Mouse (Mus musculus) hindbrain, embryonic 11.5 days (tissue): ENCODE results near the gene Lexm. TPM values are rescaled to one million over a fixed set of nuclear protein-coding genes. Genes with fewer than 3 reads are reported as not detected.

ENCODE experiments used
- ATAC-seq: fragments of 200-750 bp; cut with Nextera tagmentation; 2 replicates; pipeline ENCODE4 v1.8.0; 2017; ENCODE audit warnings: mild to moderate bottlenecking, moderate TSS enrichment, moderate library complexity; ENCODE audit not compliant: low FRiP score
- DNase-seq: peaks from one replicate; pipeline ENCODE4 v3.0.0-alpha.2; 2015; ENCODE audit warnings: low spot score
- H3K27ac ChIP-seq: fragments of 300-500 bp; sonication (generic); 2 replicates; pipeline ENCODE4 v1.5.1; 2014; ENCODE audit warnings: mild to moderate bottlenecking, low read depth, low read length
- H3K27me3 ChIP-seq: fragments of 300-500 bp; sonication (generic); 2 replicates; pipeline ENCODE4 v1.6.1; 2014; ENCODE audit warnings: mild to moderate bottlenecking, low read length, moderate library complexity, mixed read lengths; ENCODE audit not compliant: control insufficient read depth, insufficient read depth
- H3K36me3 ChIP-seq: fragments of 300-500 bp; sonication (generic); 2 replicates; pipeline ENCODE4 v1.6.1; 2014; ENCODE audit warnings: mild to moderate bottlenecking, low read length, moderate library complexity, mixed read lengths; ENCODE audit not compliant: control insufficient read depth, insufficient read depth
- H3K4me1 ChIP-seq: fragments of 300-500 bp; sonication (generic); replicated peaks from 2 replicates; pipeline ENCODE4 v1.6.1; 2014; ENCODE audit warnings: low read length, mixed read lengths; ENCODE audit not compliant: control insufficient read depth, insufficient read depth
- H3K4me2 ChIP-seq: fragments of 300-500 bp; sonication (generic); replicated peaks from 2 replicates; pipeline ENCODE4 v1.6.1; 2014; ENCODE audit warnings: mild to moderate bottlenecking, low read depth, low read length
- H3K4me3 ChIP-seq: fragments of 300-500 bp; sonication (generic); 2 replicates; pipeline ENCODE4 v1.5.1; 2014; ENCODE audit warnings: low read depth, low read length
- H3K9ac ChIP-seq: fragments of 300-500 bp; sonication (generic); 2 replicates; pipeline ENCODE4 v1.6.1; 2014; ENCODE audit warnings: low read depth, low read length
- H3K9me3 ChIP-seq: fragments of 300-500 bp; sonication (generic); 2 replicates; pipeline ENCODE4 v1.6.1; 2016; ENCODE audit warnings: low read length; ENCODE audit not compliant: control insufficient read depth
- WGBS: fragments of 180-500 bp; shearing (Covaris S2); extraction: QIAGEN DNeasy Blood & Tissue Kit; methylation state at CpG from one replicate; pipeline ENCODE4 v1.1.7; 2014; 5-methylcytosine and 5-hydroxymethylcytosine counted together
- polyA plus RNA-seq: library from polyadenylated mRNA; unstranded; fragments of >200 nt; fragmentation: Nextera tagmentation; extraction: Ambion mirVana; gene quantifications from 2 replicates; pipeline ENCODE4 v1.2.1, GENCODE M21; 2014

Lexm gene
- polyA plus RNA-seq, 1 experiment from 2014 or later = 0.19 TPM

DNA sequence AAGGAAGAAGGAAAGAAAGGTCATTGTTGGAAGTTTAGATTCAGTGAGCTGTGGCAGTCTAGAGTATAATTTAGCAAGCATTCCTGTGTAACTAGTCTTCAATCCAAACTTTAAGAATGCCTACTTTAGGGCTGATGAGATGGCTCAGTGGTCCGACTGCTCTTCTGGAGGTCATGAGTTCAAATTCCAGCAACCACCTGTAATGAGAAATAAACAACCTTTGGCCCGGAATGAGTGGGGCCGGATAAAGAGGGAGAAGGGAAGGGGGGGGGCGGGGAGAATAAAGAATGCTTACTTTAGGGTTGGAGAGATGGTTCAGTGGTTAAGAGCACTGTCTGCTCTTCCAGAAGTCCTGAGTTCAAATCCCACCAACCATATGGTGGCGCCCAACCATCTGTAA is 59.8 kb downstream of the Lexm start:
- WGBS = 80% methylated on average over 5 of the region's 5 CpGs
- no peak overlapping the region for H3K4me3 ChIP-seq
- H3K36me3 ChIP-seq = no peaks in the 10 kb centered on the region

DNA sequence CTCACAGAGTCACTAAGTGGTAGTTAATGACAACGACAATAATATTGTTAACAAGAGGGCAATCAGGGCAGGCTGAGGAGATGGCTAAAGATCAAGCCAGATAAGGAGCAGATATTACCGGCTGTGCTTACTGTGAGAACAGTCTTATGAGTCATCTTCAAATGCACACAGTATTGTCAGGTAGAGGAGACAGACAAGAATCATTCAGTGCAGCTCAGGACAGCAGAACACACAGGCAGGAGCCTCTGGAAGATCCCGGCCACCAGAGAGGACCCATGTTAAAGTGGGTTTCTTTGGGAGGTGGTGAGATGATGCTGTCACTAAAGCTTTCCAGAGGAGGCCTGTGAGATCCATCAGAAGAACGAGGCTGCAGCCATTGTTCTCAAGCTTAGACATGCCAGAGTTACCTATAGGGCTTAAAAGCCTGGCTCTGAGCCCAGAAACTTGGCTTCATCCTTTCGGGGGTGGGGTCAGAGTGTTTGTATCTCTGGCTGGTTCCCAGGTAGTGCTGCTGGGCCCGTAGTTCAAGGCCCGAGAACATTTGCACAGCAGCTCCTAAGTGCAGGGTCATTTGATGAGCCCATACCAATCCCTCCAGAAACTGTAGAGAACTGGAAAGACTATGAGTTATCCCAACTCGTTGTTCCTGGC is 66.4 kb downstream of the Lexm start:
- ATAC-seq = no peak
- Histone ChIP-seq H3K4me1 (no peaks in the 10 kb centered on the region), H3K4me2 (no peak overlapping the region), H3K27ac (no peak overlapping the region), H3K9ac (no peak overlapping the region), H3K27me3 (no peaks in the 10 kb centered on the region), H3K36me3 (no peaks in the 10 kb centered on the region), H3K4me3 (no peak overlapping the region), H3K9me3 (no peaks in the 10 kb centered on the region)
- no peak for DNase-seq
- 80% methylated on average over 8 of the region's 8 CpGs for WGBS

More for the DNA sequence above, 59.8 kb downstream of the Lexm start:
- DNase-seq (no peak), ATAC-seq (no peak)
- no peak overlapping the region for H3K9ac ChIP-seq
- peaks cover 2% of the 10 kb centered on the region; the same call in 1 of the 2 replicates for H3K4me1 ChIP-seq
- no peak overlapping the region for H3K27ac ChIP-seq
- no peak overlapping the region for H3K4me2 ChIP-seq
- H3K9me3 ChIP-seq = no peaks in the 10 kb centered on the region
- H3K27me3 ChIP-seq = no peaks in the 10 kb centered on the region

DNA sequence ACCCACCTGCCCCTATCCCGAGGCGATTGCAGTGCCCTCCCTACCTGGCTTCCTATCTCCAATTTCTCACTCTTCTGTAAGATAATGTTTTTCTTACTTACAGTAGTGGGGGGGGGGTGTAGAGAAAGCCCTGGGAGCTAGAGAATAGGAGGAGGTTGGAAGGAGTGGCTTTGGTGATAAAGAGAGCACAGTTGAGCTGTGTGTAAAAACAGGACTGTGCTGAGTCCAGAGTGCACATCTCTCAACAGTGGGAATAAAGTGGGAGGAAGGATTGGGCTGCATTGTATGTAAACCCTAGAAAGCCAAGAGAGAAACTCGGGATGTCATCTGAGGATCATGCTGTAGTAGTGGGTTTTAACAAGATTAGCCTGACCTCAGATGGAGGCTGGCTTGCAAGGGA is 68.9 kb downstream of the Lexm start:
- Histone ChIP-seq H3K9me3 (no peaks in the 10 kb centered on the region), H3K36me3 (no peaks in the 10 kb centered on the region), H3K4me3 (no peak overlapping the region), H3K27me3 (no peaks in the 10 kb centered on the region), H3K4me1 (no peaks in the 10 kb centered on the region), H3K27ac (no peak overlapping the region), H3K9ac (no peak overlapping the region), H3K4me2 (no peak overlapping the region)
- 86% methylated on average over 3 of the region's 3 CpGs for WGBS
- no peak for DNase-seq
- no peak for ATAC-seq

DNA sequence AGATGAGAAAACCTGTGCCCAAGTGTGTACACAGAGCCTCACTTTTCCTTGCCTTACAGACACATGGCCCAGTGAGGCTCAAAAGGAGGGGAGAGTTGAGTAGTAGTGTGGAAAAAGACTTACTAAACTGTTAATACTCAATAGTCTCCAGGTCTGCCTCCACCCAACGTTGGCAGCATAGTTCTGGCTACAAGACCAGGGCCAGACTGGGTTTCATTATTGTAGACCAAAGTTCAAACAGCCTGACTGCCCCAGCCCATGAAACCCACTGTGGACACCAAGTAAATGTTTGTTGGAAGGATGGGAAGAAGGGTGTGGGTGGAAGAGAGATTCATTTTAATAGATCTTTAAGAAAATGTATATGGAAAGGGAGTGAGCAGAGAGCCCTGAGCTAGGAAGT is 70.1 kb downstream of the Lexm start:
- H3K4me3 ChIP-seq = no peak overlapping the region
- H3K9me3 ChIP-seq = no peaks in the 10 kb centered on the region
- H3K4me2 ChIP-seq = no peak overlapping the region
- H3K36me3 ChIP-seq = no peaks in the 10 kb centered on the region
- H3K4me1 ChIP-seq = no peaks in the 10 kb centered on the region
- 89% methylated on average over 1 of the region's 1 CpGs for WGBS
- H3K27me3 ChIP-seq = no peaks in the 10 kb centered on the region
- no peak overlapping the region for H3K27ac ChIP-seq
- no peak for DNase-seq
- H3K9ac ChIP-seq = no peak overlapping the region
- no peak for ATAC-seq

DNA sequence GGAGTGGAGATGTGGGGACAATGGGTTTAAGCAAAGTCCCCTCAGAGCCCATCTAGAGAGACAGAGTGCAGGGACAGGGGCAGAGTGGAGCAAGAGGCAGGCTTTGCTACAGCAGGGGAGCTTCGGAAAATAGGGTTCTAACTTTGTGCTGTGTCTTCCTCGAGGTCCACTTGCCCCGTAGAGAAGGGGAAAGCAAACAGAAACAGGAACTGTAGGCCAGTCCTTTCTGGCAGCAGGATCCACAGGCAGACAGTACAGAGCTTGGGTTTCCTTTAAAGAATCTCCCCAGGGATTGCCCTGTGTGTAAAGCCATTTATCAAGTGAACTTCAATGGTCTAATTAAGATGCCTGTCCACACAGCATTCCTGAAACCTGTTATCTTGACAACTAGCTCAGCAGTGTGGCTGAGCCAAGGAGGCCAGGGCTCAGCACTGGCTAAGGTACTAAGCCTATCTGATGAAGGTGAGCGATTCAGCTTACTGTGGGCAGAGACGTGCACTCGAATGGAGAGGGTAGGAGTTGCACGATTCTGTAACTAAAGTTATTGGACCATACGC is 71.1 kb downstream of the Lexm start:
- H3K9me3 ChIP-seq = no peaks in the 10 kb centered on the region
- H3K4me2 ChIP-seq = no peak overlapping the region
- no peaks in the 10 kb centered on the region for H3K4me1 ChIP-seq
- H3K27ac ChIP-seq = no peak overlapping the region
- H3K36me3 ChIP-seq = no peaks in the 10 kb centered on the region
- H3K27me3 ChIP-seq = no peaks in the 10 kb centered on the region
- WGBS = 67% methylated on average over 8 of the region's 8 CpGs
- no peak overlapping the region for H3K4me3 ChIP-seq
- no peak; the same call in 1 of the 2 replicates for ATAC-seq
- DNase-seq = no peak
- H3K9ac ChIP-seq = no peak overlapping the region

DNA sequence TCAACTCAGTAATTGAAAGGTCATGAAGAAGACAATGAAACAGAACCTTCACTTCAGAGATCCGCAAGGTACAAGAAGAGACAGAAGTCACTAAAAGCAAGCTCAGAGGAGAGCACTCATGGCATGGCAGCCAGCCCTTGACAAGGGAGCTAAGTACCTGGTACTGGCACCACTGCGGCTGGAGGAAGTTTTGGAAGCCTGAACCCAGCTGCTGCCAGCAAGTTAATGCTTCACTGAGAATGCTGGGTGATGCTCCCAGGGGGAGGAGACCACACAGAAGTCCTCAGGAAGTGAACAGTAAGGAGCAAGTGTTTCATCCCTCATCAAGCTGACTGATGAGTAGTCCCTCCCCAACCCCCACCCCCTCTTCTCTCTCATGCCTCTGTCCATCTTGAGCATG is 74.8 kb downstream of the Lexm start:
- Histone ChIP-seq H3K4me3 (no peak overlapping the region), H3K36me3 (no peaks in the 10 kb centered on the region), H3K4me2 (no peak overlapping the region), H3K9ac (no peak overlapping the region), H3K9me3 (no peaks in the 10 kb centered on the region), H3K4me1 (no peaks in the 10 kb centered on the region), H3K27ac (no peak overlapping the region), H3K27me3 (no peaks in the 10 kb centered on the region)
- ATAC-seq (no peak), DNase-seq (no peak)
- WGBS = 82% methylated on average over 2 of the region's 2 CpGs

DNA sequence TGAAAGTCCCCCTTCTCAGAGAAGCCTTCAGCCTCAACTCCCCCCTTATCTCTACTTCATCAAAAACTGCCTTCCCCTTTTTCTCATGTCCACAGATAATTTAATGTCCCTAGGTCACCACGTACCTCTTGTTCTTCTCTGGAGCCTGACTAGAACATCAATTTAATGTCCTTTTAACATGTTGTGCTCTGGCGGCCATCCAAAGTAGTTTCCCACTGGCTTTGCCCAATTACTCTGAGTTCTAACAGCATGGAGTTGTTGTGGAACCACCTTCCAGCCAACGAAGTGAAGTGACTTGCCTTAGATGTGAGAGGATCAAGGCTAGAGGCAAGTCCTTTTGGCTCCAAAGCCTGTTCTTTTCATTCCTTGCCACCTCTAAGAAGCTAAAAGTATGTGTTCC is 75.5 kb downstream of the Lexm start:
- Histone ChIP-seq H3K4me1 (no peaks in the 10 kb centered on the region), H3K36me3 (no peaks in the 10 kb centered on the region), H3K4me2 (no peak overlapping the region), H3K4me3 (no peak overlapping the region), H3K9ac (no peak overlapping the region), H3K9me3 (no peaks in the 10 kb centered on the region), H3K27me3 (no peaks in the 10 kb centered on the region), H3K27ac (no peak overlapping the region)
- ATAC-seq = no peak
- no peak for DNase-seq
- 73% methylated on average over 3 of the region's 3 CpGs for WGBS

Other genes starting within 250 kb of the Lexm start
- gene Pcsk9, start 152.9 kb downstream of the Lexm start, polyA plus RNA-seq = 0.68 and 0.81 TPM in 2 replicates
- not detected in 2 replicates for gene Bsnd, start 125.0 kb downstream of the Lexm start, polyA plus RNA-seq
- gene Dhcr24, start 56.2 kb downstream of the Lexm start, polyA plus RNA-seq = 29.6 and 34.9 TPM in 2 replicates
- 0.08 and 0.13 TPM in 2 replicates for gene Ttc22, start 5.2 kb upstream of the Lexm start, polyA plus RNA-seq
- 9.6 and 10.3 TPM in 2 replicates for gene Pars2, start 33.8 kb upstream of the Lexm start, polyA plus RNA-seq
- 78.5 and 95.4 TPM in 2 replicates for gene Ttc4, start 61.7 kb upstream of the Lexm start, polyA plus RNA-seq
- 0.25 TPM in 1 of 2 replicates, not detected in the other for gene Mroh7, start 113.7 kb upstream of the Lexm start, polyA plus RNA-seq
- gene Fam151a, start 116.6 kb upstream of the Lexm start, polyA plus RNA-seq = not detected in 2 replicates
- gene Acot11, start 187.8 kb upstream of the Lexm start, polyA plus RNA-seq = 1.4 and 1.7 TPM in 2 replicates